ENCODE assay signal across 22 mouse cellular contexts in the genomic region with DNA sequence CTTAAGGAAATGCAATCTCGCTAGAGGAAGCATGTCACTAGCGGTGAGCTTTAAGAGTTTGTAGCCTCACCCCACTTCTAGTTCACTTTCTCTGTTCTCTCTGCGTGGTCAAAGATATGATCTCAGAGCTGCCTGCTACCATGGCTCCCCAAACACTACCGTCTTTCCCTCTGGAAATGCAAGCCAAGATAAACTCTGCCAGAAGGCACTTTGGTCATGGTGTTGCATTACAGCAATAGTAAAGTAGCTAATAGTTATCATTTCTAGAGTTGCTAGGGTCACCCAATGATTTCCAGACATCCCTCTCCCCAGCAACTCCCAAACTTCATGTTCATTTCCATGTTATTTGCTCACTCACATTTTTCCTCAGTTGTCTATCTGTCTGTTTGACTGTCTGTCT. TPM values are rescaled to one million over a fixed set of nuclear protein-coding genes. Genes with fewer than 3 reads are reported as not detected.
DNase-seq lines count a peak whose midpoint lies in the region; ATAC-seq and TF ChIP-seq lines count a peak whose summit lies in the region.
"Had no signal": no experiment of that assay in that cellular context is flagged by ENCODE, and none has a peak within 500 bp of the region (broad histone marks: within the 10 kb centered on the region; RNA-seq: fewer than 3 reads in every experiment).

No protein-coding gene starts in this region.

- H3K9me3 ChIP-seq in MEL (replicated peaks; ENCODE audit: insufficient read depth, low read length) = no peaks in the 10 kb centered on the region
- H3K9me3 ChIP-seq: embryonic facial prominence, embryonic 13.5 days; forebrain, embryonic 13.5 days; forebrain, embryonic 15.5 days had no signal

- TF ChIP-seq POLR2A in MEL (IDR thresholded peaks at IDR 0.05; ENCODE audit: control insufficient read depth in 1 of 2, insufficient read depth in 1 of 2, low read depth in 1 of 2, low read length in 2 of 2, poor library complexity in 1 of 2) = no peak

- peaks cover 22 to 37% of the 10 kb centered on the region in 2 experiments for H3K4me1 ChIP-seq in MEL (ENCODE audit: control insufficient read depth in 1 of 2, insufficient read depth in 2 of 2, low read length in 2 of 2)
- H3K4me1 ChIP-seq: forebrain, embryonic 13.5 days; forebrain, embryonic 15.5 days had no signal

- peaks cover 0 to 41% of the 10 kb centered on the region in 2 experiments; a peak in 2 of 4 replicates for H3K36me3 ChIP-seq in MEL (ENCODE audit: control insufficient read depth in 1 of 2, insufficient read depth in 2 of 2, low read length in 2 of 2)
- H3K36me3 ChIP-seq: embryonic facial prominence, embryonic 13.5 days; forebrain, embryonic 15.5 days; G1E had no signal

- DNase-seq in heart, adult 11 months = peak; percentile 70
- no peak for DNase-seq in heart, postnatal 4 days
- DNase-seq in MEL (ENCODE audit: low read depth, low spot score) = peak; percentile 53
- no peak for DNase-seq in lung, postnatal 36 days
- no peak for DNase-seq in gastrocnemius, postnatal 25 days
- DNase-seq: adrenal gland, adult 8-10 months; adrenal gland, postnatal 14 days; adrenal gland, postnatal 36 days; B cell, adult 2 months; cerebellum, adult 11-12 months; cerebellum, adult 2 months; cerebellum, adult 9-10 months; cerebellum, postnatal 10 days; cerebellum, postnatal 25 days; forebrain, postnatal 0 days had no signal

- TF ChIP-seq RAD21 in MEL (IDR thresholded peaks at IDR 0.05; ENCODE audit: low read depth, low read length) = no peak

- TF ChIP-seq EP300 in MEL (IDR thresholded peaks at IDR 0.05; ENCODE audit: low read depth in 1 of 2, low read length in 2 of 2) = no peak

- H3K27ac ChIP-seq in MEL (ENCODE audit: control insufficient read depth, low read depth, low read length) = peak overlapping the region; percentile 23
- H3K27ac ChIP-seq: embryonic facial prominence, embryonic 13.5 days; forebrain, embryonic 13.5 days; forebrain, embryonic 15.5 days had no signal

- 0 out of 2 replicates have a peak, but pooled peaks have one; percentile 30 for ATAC-seq in megakaryocyte-erythroid progenitor cell, adult 5-6 weeks (replicated peaks; ENCODE audit: low FRiP score, low TSS enrichment, poor library complexity, severe bottlenecking)
- ATAC-seq: CD4-positive, CD25-positive, alpha-beta regulatory T cell, adult 4 months; forebrain, embryonic 13.5 days; forebrain, embryonic 15.5 days; forebrain, postnatal 0 days had no signal

- H3K9ac ChIP-seq in MEL (ENCODE audit: control insufficient read depth, low read depth, low read length, poor library complexity, severe bottlenecking) = no peak overlapping the region
- H3K9ac ChIP-seq: embryonic facial prominence, embryonic 13.5 days; forebrain, embryonic 13.5 days; forebrain, embryonic 15.5 days; forebrain, postnatal 0 days had no signal

- no peak overlapping the region for H3K4me3 ChIP-seq in MEL (ENCODE audit: control insufficient read depth in 1 of 2, insufficient read depth in 1 of 2, low read depth in 2 of 2, low read length in 2 of 2)
- H3K4me3 ChIP-seq: embryonic facial prominence, embryonic 13.5 days; forebrain, embryonic 13.5 days; forebrain, embryonic 15.5 days had no signal

- H3K27me3 ChIP-seq in MEL (ENCODE audit: control insufficient read depth in 1 of 2, insufficient read depth in 2 of 2, low read length in 2 of 2) = no peaks in the 10 kb centered on the region
- H3K27me3 ChIP-seq: embryonic facial prominence, embryonic 13.5 days; forebrain, embryonic 13.5 days; forebrain, embryonic 15.5 days had no signal

- no peak for TF ChIP-seq CTCF in MEL (IDR thresholded peaks at IDR 0.05 in 2 of 3, conservative IDR thresholded peaks at IDR 0.05 in 1 of 3; ENCODE audit: control insufficient read depth in 1 of 3, insufficient read depth in 1 of 3, low read depth in 2 of 3, low read length in 3 of 3, poor library complexity in 1 of 3, severe bottlenecking in 1 of 3)

- no peaks in the 10 kb centered on the region for H3K79me2 ChIP-seq in MEL (ENCODE audit: control insufficient read depth, insufficient read depth, low read length, poor library complexity)

TF ChIP-seq in MEL, 35 proteins besides CTCF, POLR2A, EP300 and RAD21:
- TF ChIP-seq ZMIZ1 (IDR thresholded peaks at IDR 0.05; ENCODE audit: low read depth, low read length) (no peak), MAX (IDR thresholded peaks at IDR 0.05; ENCODE audit: low read length) (no peak), KAT2A (conservative IDR thresholded peaks at IDR 0.05; ENCODE audit: low read depth, low read length) (no peak), CHD1 (IDR thresholded peaks at IDR 0.05; ENCODE audit: low read depth, low read length) (no peak), MXI1 (IDR thresholded peaks at IDR 0.05; ENCODE audit: low read depth, low read length) (no peak), RCOR1 (IDR thresholded peaks at IDR 0.05; ENCODE audit: low read depth, low read length) (no peak), E2F4 (IDR thresholded peaks at IDR 0.05; ENCODE audit: borderline replicate concordance, low read depth, low read length) (no peak), TAL1 (IDR thresholded peaks at IDR 0.05; ENCODE audit: low read length) (no peak), ZKSCAN1 (IDR thresholded peaks at IDR 0.05; ENCODE audit: low read depth, low read length) (no peak), NELFE (IDR thresholded peaks at IDR 0.05; ENCODE audit: low read depth, low read length) (no peak), NRF1 (IDR thresholded peaks at IDR 0.05; ENCODE audit: insufficient read depth, low read depth, low read length, poor library complexity, severe bottlenecking) (no peak), POLR2AphosphoS5 (IDR thresholded peaks at IDR 0.05; ENCODE audit: borderline replicate concordance, low read depth, low read length) (no peak), ETS1 (IDR thresholded peaks at IDR 0.05; ENCODE audit: low read depth, low read length) (no peak), CHD2 (IDR thresholded peaks at IDR 0.05; ENCODE audit: low read length) (no peak), MAZ (IDR thresholded peaks at IDR 0.05; ENCODE audit: low read depth, low read length) (no peak), ZNF384 (IDR thresholded peaks at IDR 0.05; ENCODE audit: low read depth, low read length) (no peak), MAFK (IDR thresholded peaks at IDR 0.05; ENCODE audit: borderline replicate concordance, low read depth, low read length) (no peak)

RNA-seq across cellular contexts. Expression of gene Enpp4, which starts 12.6 kb away (rescaled TPM):
- 10 to 100 TPM; 13.5 to 13.8 TPM for total RNA-seq in heart, postnatal 4 days (2021)
- 13.9 and 15.3 TPM in 2 replicates for total RNA-seq in MEL (2012; rRNA removed)
- polyA plus RNA-seq in MEL (2012; ENCODE audit: insufficient read depth in 1 of 2, insufficient read length in 2 of 2, low read depth in 1 of 2, low replicate concordance in 2 of 2, missing spikeins in 1 of 2) = 10 to 100 TPM in 1 of 2 experiments, not detected in 1; 21.7 TPM
- 14.9 and 15.3 TPM in 2 replicates for total RNA-seq in megakaryocyte-erythroid progenitor cell, adult 5-6 weeks (2014; fragmentation: Nextera tagmentation)
- total RNA-seq in megakaryocyte-erythroid progenitor cell, adult 5-6 weeks (2017) = 23.2 and 24.9 TPM in 2 replicates
- total RNA-seq in gastrocnemius, postnatal 25 days (2021) = 10 to 100 TPM; 22.0 to 27.1 TPM
- polyA plus RNA-seq: G1E had no signal

RNA-seq across cellular contexts. Expression of gene Enpp5, which starts 39.6 kb away (rescaled TPM):
- 1 to 10 TPM; 8.3 to 9.1 TPM for total RNA-seq in heart, postnatal 4 days (2021)
- total RNA-seq in MEL (2012; rRNA removed) = 5.2 TPM in 2 replicates
- polyA plus RNA-seq in MEL (2012; ENCODE audit: insufficient read depth in 1 of 2, insufficient read length in 2 of 2, low read depth in 1 of 2, low replicate concordance in 2 of 2, missing spikeins in 1 of 2) = 1 to 10 TPM in 1 of 2 experiments, not detected in 1; 7.0 TPM
- total RNA-seq in megakaryocyte-erythroid progenitor cell, adult 5-6 weeks (2014; fragmentation: Nextera tagmentation) = 10.6 and 12.2 TPM in 2 replicates
- total RNA-seq in megakaryocyte-erythroid progenitor cell, adult 5-6 weeks (2017) = 30.4 and 30.9 TPM in 2 replicates
- total RNA-seq in gastrocnemius, postnatal 25 days (2021) = 1 to 10 TPM; 4.1 to 6.0 TPM
- total RNA-seq: CH12.LX had no signal
- polyA plus RNA-seq: G1E had no signal

Comparison
In these comparisons a context has a peak if more than half of its experiments do, and no peak if none do; other contexts are left out.
1. DNase-seq: peak in heart, adult 11 months (single experiment) and MEL (single experiment); none in heart, postnatal 4 days (single experiment), lung, postnatal 36 days (single experiment) and gastrocnemius, postnatal 25 days (single experiment).